Mouse (Mus musculus) hindbrain, embryonic 16.5 days (tissue): ENCODE measurements around the gene Tc2n. TPM values are rescaled to one million over a fixed set of nuclear protein-coding genes. Genes with fewer than 3 reads are reported as not detected.

ENCODE experiments used
- ATAC-seq: fragments of 200-750 bp; cut with Nextera tagmentation; 2 replicates; pipeline ENCODE4 v1.8.0; 2017; ENCODE audit warnings: moderate TSS enrichment, moderate library complexity
- H3K27ac ChIP-seq: fragments of 300-500 bp; sonication (generic); 2 replicates; pipeline ENCODE4 v1.5.1; 2014; ENCODE audit warnings: low read depth, mild to moderate bottlenecking, control low read depth, low read length, moderate library complexity
- H3K27me3 ChIP-seq: fragments of 300-500 bp; sonication (generic); replicated peaks from 2 replicates; pipeline ENCODE4 v1.6.1; 2014; ENCODE audit warnings: low read length; ENCODE audit not compliant: control insufficient read depth, insufficient read depth
- H3K36me3 ChIP-seq: fragments of 300-500 bp; sonication (generic); 2 replicates; pipeline ENCODE4 v1.6.1; 2014; ENCODE audit warnings: mild to moderate bottlenecking, low read length, moderate library complexity, mixed read lengths; ENCODE audit not compliant: control insufficient read depth, insufficient read depth
- H3K4me1 ChIP-seq: fragments of 300-500 bp; sonication (generic); 2 replicates; pipeline ENCODE4 v1.6.1; 2014; ENCODE audit warnings: low read depth, low read length; ENCODE audit not compliant: control insufficient read depth, insufficient read depth
- H3K4me2 ChIP-seq: fragments of 300-500 bp; sonication (generic); 2 replicates; pipeline ENCODE4 v1.6.1; 2014; ENCODE audit warnings: mild to moderate bottlenecking, low read length, control low read depth, moderate library complexity
- H3K4me3 ChIP-seq: fragments of 300-500 bp; sonication (generic); 2 replicates; pipeline ENCODE4 v1.5.1; 2014; ENCODE audit warnings: mild to moderate bottlenecking, low read length, control low read depth, moderate library complexity
- H3K9ac ChIP-seq: fragments of 300-500 bp; sonication (generic); 2 replicates; pipeline ENCODE4 v1.6.1; 2014; ENCODE audit warnings: low read depth, mild to moderate bottlenecking, control low read depth, low read length, moderate library complexity
- H3K9me3 ChIP-seq: fragments of 300-500 bp; sonication (generic); 2 replicates; pipeline ENCODE4 v1.6.1; 2014; ENCODE audit warnings: mild to moderate bottlenecking, low read length, moderate library complexity; ENCODE audit not compliant: control insufficient read depth
- WGBS: fragments of 180-500 bp; shearing (Covaris S2); extraction: QIAGEN DNeasy Blood & Tissue Kit; methylation state at CpG from one replicate; pipeline ENCODE4 v1.1.7; 2014; 5-methylcytosine and 5-hydroxymethylcytosine counted together
- polyA plus RNA-seq: library from polyadenylated mRNA; unstranded; fragments of >200 nt; fragmentation: Nextera tagmentation; extraction: Ambion mirVana; gene quantifications from 2 replicates; pipeline ENCODE4 v1.2.1, GENCODE M21; 2015

Tc2n gene
- polyA plus RNA-seq: 0.46 and 0.53 TPM in 2 replicates

DNA sequence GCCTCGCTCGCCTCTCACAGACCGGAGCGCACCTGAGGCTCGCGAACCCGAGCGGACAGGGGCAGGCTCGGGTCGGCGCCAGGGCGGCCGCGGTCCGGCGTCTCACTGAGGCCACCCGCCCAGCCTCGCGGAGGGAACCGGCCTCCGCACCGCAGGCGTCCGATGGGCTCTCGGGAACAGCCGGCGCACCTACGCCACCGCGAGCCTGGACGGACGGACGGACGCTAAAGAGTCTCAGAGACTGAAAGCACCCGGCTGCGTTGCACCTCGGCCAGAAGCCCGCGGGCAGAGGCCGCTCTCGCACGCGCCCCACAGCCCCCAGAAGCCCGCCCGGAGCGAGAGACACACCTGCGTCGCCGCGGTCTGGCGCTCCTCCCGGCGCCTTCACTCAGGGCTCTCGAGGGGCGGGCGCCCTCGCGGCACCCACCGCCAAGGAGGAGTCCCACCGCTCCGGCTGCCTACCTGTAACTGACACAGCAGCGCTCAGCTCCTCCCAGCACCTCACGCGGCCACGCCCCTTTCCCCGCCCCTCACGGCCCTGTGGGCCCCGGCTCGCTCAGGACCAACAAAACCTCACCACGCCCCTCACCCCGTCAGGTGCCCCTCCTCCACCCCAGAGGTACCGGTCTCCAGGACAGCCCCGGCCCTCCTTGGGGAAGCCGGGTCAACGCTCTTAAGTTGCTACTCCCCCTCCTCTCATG lies at the start of gene Tc2n:
Gene Tc2n, minus strand, starts transcription at position 470 of the 701 bp plus-strand sequence.
- Histone ChIP-seq H3K9me3 (no peaks in the 10 kb centered on the region), H3K4me2 (peak within 1 kb of the TSS; percentile 99), H3K4me1 (peaks cover 3% of the 10 kb centered on the region; the same call in 1 of the 2 replicates), H3K4me3 (peak within 1 kb of the TSS; percentile 89), H3K27me3 (peaks cover 3% of the 10 kb centered on the region; the same call in 1 of the 2 replicates), H3K36me3 (no peaks in the 10 kb centered on the region), H3K27ac (no peak within 1 kb of the TSS), H3K9ac (peak within 1 kb of the TSS; percentile 68)
- peak; percentile 98 for ATAC-seq
- 1% methylated on average over 53 of the region's 75 CpGs for WGBS

DNA sequence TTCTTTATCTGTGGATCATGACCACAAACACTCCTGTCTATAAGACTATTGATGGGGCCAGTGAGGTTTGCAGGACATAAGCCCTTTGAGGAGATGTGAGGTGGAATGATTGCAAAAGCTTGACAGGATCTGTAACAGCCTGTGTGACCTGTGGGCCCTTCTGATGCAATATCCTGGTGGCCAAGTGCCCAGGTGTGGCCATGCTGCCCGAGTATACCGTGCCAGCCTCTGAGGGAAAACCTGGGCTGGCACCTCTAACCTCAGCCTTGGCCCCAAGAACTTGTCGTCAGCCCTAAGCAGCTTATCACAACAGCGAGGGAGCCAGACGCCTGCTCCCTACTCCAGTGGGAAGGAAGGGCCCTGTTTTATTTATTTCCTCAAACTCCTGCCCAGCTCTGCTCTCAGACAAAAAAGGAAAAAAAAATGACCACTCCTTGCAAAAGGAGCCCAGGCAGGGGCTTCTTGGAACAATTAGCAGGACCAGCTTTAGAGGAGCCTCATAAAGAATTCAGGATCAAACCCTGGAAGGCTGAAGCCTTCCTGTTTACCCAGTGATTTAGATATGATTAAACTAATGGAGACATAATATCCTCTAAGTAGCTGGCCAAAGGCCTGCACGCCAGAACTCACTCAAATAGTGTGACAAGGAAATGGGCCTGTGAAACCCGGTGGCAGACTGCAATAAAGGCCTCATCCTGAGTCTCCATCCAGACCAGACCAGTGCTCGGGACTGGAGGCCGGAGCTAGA lies 49.2 kb upstream of the Tc2n start:
- Histone ChIP-seq H3K4me1 (no peaks in the 10 kb centered on the region), H3K36me3 (no peaks in the 10 kb centered on the region), H3K4me2 (no peak overlapping the region), H3K9ac (no peak overlapping the region), H3K9me3 (no peaks in the 10 kb centered on the region), H3K27me3 (no peaks in the 10 kb centered on the region), H3K27ac (no peak overlapping the region), H3K4me3 (no peak overlapping the region)
- ATAC-seq: no peak
- 74% methylated on average over 9 of the region's 9 CpGs for WGBS

DNA sequence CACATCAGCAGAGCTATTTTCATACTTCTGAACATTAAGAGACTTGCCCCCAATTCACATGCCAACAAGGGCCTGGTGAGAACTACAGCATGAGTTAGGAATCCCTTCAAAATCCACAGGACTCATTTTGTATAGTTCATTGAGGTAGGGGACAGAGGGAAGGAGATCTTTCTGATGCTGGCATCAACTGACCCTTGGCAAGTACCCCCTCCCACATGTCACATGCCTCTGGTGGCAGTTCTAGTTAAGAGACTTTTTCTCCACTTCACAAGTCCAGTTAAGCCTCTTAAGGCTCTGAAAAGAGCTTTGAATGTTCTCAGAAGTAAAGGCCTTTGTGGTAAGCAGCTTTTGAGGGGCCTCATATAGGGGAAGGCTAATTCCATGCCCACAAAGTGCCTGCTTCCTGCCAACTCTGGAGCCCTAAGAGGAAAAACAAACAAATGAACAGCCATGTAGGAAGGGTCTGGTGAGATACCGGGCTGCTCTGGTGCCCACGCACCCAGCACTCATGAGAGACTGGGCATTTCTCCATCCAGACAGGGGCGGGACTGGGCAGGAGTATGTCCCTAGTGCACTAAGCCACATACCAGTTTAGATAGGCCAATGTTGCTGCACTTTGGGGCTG lies 48.0 kb upstream of the Tc2n start:
- 74% methylated on average over 3 of the region's 3 CpGs for WGBS
- Histone ChIP-seq H3K27me3 (no peaks in the 10 kb centered on the region), H3K4me2 (no peak overlapping the region), H3K4me1 (no peaks in the 10 kb centered on the region), H3K36me3 (no peaks in the 10 kb centered on the region), H3K4me3 (no peak overlapping the region), H3K9me3 (no peaks in the 10 kb centered on the region), H3K27ac (no peak overlapping the region), H3K9ac (no peak overlapping the region)
- no peak for ATAC-seq

DNA sequence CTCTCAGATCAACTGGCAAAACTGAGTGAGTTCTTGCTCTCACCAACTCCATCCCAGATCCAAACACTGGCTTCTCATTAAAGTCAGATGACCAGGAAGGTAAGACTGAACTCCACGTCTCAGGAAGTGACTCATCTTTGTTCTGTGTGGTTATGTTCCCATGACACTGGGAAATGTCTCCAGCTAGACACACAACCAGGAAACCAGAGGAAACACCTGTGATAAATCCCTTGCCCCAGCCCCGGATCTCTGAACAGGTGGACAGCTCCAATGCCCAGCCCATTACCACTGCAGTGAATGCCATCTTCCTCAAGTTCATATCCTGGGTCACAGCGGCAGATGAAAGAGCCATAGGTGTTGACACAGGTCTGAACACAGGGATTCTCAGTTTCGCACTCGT lies 46.5 kb upstream of the Tc2n start:
- WGBS: 84% methylated on average over 5 of the region's 5 CpGs

DNA sequence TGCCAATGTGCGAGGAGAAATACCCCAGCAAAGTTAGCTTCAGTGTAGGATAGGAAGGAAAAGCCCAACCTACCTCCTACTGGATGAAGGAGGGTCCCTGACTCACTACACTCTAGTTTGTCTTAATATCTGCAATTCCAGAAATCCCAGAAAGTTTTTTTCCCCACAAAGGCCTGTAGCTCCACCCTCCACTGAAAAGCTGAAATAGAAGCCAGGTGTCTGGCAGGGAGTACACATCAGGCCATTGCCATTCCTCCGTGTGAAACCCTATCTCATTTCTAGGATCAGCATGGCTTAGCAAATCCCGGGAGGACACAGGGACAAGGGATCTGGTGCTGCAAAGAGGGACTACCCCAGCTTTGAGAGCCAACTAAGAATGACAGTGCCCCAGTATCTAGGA lies 44.7 kb upstream of the Tc2n start:
- no peaks in the 10 kb centered on the region for H3K36me3 ChIP-seq
- 70% methylated on average over 3 of the region's 3 CpGs for WGBS

More for the DNA sequence above, 46.5 kb upstream of the Tc2n start:
- H3K9ac ChIP-seq: no peak overlapping the region
- H3K4me1 ChIP-seq: no peaks in the 10 kb centered on the region
- H3K9me3 ChIP-seq: no peaks in the 10 kb centered on the region
- no peak overlapping the region for H3K4me3 ChIP-seq
- no peak overlapping the region for H3K4me2 ChIP-seq
- ATAC-seq: no peak
- H3K36me3 ChIP-seq: no peaks in the 10 kb centered on the region
- H3K27me3 ChIP-seq: no peaks in the 10 kb centered on the region
- H3K27ac ChIP-seq: no peak overlapping the region

DNA sequence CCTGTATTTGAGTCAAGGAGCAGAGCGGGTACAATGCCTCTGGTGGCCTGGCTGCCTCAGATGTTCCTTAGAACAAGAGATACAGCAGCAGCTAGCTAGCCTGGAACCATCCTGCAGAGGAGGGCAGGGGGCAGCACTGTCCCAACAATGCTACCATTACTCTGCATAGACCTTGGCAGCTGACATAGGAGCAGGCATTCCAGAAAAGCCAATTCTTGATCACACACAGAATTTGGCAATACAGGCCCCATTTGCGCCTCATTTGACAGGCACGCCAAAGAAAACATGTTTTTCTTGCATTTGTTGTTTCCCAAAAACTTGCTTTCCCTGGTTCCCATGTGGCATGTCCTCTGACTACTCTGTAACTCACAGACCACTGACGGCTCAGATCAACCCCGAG lies 43.7 kb upstream of the Tc2n start:
- no peak for ATAC-seq
- 94% methylated on average over 5 of the region's 5 CpGs for WGBS
- no peaks in the 10 kb centered on the region for H3K4me1 ChIP-seq

More for the DNA sequence above, 44.7 kb upstream of the Tc2n start:
- H3K27me3 ChIP-seq: no peaks in the 10 kb centered on the region
- no peaks in the 10 kb centered on the region for H3K4me1 ChIP-seq
- H3K27ac ChIP-seq: no peak overlapping the region
- H3K4me2 ChIP-seq: no peak overlapping the region
- ATAC-seq: no peak
- no peaks in the 10 kb centered on the region for H3K9me3 ChIP-seq
- no peak overlapping the region for H3K9ac ChIP-seq
- H3K4me3 ChIP-seq: no peak overlapping the region

DNA sequence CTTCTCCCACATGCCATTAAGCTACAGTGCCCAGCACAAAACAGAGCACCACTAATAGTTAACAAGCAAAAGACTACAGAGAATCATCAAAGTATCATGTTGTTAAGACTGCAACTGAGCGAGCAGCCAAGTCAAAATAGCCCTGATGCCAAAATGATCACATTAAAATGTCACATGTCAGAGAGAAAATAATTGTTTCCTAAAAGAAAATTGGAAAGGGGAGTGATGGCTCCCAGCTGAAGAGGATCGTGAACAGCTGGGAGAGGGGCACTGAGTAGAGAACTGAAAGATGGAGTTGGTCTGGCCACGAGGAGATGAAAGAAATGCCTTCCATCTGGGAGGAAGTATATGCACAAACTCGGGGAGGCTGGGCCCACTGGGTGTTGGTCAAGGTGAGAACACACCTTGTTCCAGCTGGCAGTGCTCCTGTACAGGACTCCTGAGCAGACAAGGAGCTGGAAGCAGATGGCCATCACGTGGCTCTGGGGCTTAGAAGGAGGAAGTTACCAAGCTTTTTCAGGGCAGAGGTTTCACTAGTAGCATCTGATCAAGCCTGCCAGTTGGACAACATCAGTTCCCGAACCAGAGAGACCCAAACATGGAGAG lies 41.2 kb upstream of the Tc2n start:
- no peaks in the 10 kb centered on the region for H3K27me3 ChIP-seq
- H3K27ac ChIP-seq: no peak overlapping the region
- WGBS: 79% methylated on average over 6 of the region's 6 CpGs
- no peaks in the 10 kb centered on the region for H3K36me3 ChIP-seq
- ATAC-seq: no peak
- H3K9ac ChIP-seq: no peak overlapping the region
- H3K4me3 ChIP-seq: no peak overlapping the region
- H3K4me1 ChIP-seq: no peaks in the 10 kb centered on the region
- no peaks in the 10 kb centered on the region for H3K9me3 ChIP-seq
- no peak overlapping the region for H3K4me2 ChIP-seq

More for the DNA sequence above, 43.7 kb upstream of the Tc2n start:
- H3K4me3 ChIP-seq: no peak overlapping the region
- H3K27ac ChIP-seq: no peak overlapping the region
- no peak overlapping the region for H3K4me2 ChIP-seq
- no peak overlapping the region for H3K9ac ChIP-seq
- H3K36me3 ChIP-seq: no peaks in the 10 kb centered on the region
- H3K9me3 ChIP-seq: no peaks in the 10 kb centered on the region
- no peaks in the 10 kb centered on the region for H3K27me3 ChIP-seq

DNA sequence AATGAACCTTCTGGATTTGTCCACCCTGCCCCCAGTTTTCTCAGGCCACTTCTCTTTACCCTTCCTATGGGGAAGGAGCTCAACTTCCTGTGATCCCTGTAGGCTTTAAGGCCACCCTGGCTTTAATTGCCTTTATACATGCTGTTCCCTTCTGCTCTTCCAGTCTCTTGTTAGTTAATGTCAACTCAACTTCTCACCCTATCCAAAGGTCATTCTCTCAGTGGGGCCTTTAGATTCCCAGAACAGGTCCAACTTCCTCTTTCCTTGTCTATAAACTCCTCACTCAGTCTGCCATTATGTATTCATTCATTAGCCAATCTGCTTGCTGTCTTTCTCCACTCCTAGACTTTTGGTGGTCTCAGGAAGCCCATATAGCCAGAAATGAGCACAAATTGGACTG lies 40.4 kb upstream of the Tc2n start:
- no peak overlapping the region for H3K4me2 ChIP-seq
- no peak for ATAC-seq
- no peaks in the 10 kb centered on the region for H3K36me3 ChIP-seq
- H3K27me3 ChIP-seq: no peaks in the 10 kb centered on the region
- no peaks in the 10 kb centered on the region for H3K4me1 ChIP-seq
- no peak overlapping the region for H3K27ac ChIP-seq
- H3K4me3 ChIP-seq: no peak overlapping the region
- H3K9ac ChIP-seq: no peak overlapping the region
- H3K9me3 ChIP-seq: no peaks in the 10 kb centered on the region

DNA sequence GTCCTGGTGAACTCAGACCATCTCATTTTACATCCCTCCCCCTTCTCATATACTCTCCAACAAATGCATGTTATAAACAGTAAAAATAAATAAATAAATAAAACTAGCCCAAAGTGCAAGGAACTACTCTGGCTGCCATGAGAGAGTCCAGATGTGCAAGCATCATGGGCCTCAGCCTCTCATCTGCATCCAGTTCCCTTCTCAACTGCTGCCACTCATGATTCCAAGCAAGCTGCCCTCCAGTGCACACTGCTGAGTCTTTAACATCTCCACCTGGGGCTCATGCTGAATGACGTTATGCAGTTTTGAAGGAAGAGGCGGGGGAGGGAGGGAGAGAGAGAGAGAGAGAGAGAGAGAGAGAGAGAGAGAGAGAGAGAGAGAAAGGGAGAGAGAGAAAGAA lies 24.1 kb upstream of the Tc2n start:
- H3K36me3 ChIP-seq: no peaks in the 10 kb centered on the region
- H3K4me2 ChIP-seq: no peak overlapping the region
- no peak overlapping the region for H3K9ac ChIP-seq
- H3K27ac ChIP-seq: no peak overlapping the region
- no peaks in the 10 kb centered on the region for H3K4me1 ChIP-seq
- no peak overlapping the region for H3K4me3 ChIP-seq
- WGBS: 54% methylated on average over 2 of the region's 2 CpGs
- no peaks in the 10 kb centered on the region for H3K27me3 ChIP-seq
- H3K9me3 ChIP-seq: no peaks in the 10 kb centered on the region
- no peak for ATAC-seq
